Mouse (Mus musculus): ENCODE results near the gene Ms4a4c. TPM values are rescaled to one million over a fixed set of nuclear protein-coding genes. Genes with fewer than 3 reads are reported as not detected.
"Not testable (repeated sequence)": the region's sequence is repeated elsewhere in the genome, so short reads cannot be mapped to it uniquely, and the experiment has no call there.

Ms4a4c gene
- total RNA-seq, 1 experiment from 2014 or later = 133 TPM

- ATAC-seq (ENCODE audit: extremely low read depth, insufficient number of reproducible peaks, low FRiP score, poor library complexity, severe bottlenecking) = no peak
Measured at GRCm38 (mm10) chr19:11443964-11444363, 39.4 kb downstream of the Ms4a4c start.

DNA sequence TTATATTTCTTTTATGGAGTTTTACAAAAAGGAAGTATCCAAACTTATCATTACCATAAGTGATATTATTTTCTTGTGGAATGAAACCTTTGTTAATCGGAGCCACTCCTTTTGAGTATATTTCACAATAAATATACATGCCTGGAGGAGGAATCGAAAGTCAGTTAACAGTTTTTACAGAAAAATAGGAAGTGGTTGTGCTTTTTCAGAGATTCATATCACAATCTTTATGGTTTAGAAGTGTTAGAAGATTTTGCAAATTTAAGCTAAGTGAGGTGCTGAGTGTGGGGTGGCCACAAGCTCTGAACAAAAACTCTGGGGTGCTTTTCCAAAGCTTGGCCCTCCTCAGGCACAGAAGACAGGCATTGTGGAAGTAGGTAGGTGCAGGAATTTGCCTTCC lies 42.7 kb downstream of the Ms4a4c start:
- no peak for ATAC-seq (ENCODE audit: extremely low read depth, insufficient number of reproducible peaks, low FRiP score, poor library complexity, severe bottlenecking)

- not testable (repeated sequence) for ATAC-seq (ENCODE audit: extremely low read depth, insufficient number of reproducible peaks, low FRiP score, poor library complexity, severe bottlenecking)
Measured at GRCm38 (mm10) chr19:11459041-11459440, 54.5 kb downstream of the Ms4a4c start.

GRCm38 (mm10) chr19:11464795-11465194 lies 60.2 kb downstream of the Ms4a4c start:
- peak; percentile 13; the same call in 1 of the 2 replicates for ATAC-seq (ENCODE audit: extremely low read depth, insufficient number of reproducible peaks, low FRiP score, poor library complexity, severe bottlenecking)

GRCm38 (mm10) chr19:11466471-11466870 lies 61.9 kb downstream of the Ms4a4c start:
- no peak for ATAC-seq (ENCODE audit: extremely low read depth, insufficient number of reproducible peaks, low FRiP score, poor library complexity, severe bottlenecking)

DNA sequence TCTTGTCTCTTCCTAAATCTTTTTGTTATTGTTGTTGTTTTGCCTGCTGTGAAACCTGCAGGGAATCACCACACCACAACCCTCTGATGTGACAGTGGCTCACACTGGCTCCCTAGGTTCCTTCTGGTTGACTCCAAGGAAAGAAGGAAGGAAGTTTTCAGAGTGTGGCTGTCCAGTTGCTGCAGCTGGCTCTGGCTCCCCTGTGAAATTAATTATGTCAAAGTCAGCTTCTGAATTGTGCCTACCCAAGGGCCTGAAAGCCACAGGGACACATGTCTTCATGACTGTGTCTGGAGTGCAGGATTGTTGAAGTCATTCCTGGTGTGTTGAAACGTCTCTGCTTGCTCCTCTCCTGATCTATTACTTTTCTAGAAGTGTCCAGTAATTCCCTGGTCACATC lies 63.8 kb downstream of the Ms4a4c start:
- not testable (repeated sequence) for ATAC-seq (ENCODE audit: extremely low read depth, insufficient number of reproducible peaks, low FRiP score, poor library complexity, severe bottlenecking)

GRCm38 (mm10) chr19:11469215-11469614 lies 64.6 kb downstream of the Ms4a4c start, which contains the start of gene Ms4a6c:
Gene Ms4a6c (plus strand): TSS chr19:11469366.
- ATAC-seq (ENCODE audit: extremely low read depth, insufficient number of reproducible peaks, low FRiP score, poor library complexity, severe bottlenecking) = peak; percentile 44

Other genes starting within 250 kb of the Ms4a4c start
- not detected in 2 replicates for gene 1700025F22Rik, start 239.4 kb upstream of the Ms4a4c start, total RNA-seq (2017)
- gene Ms4a13, start 208.0 kb upstream of the Ms4a4c start, total RNA-seq (2017) = not detected in 2 replicates
- not detected in 2 replicates for gene Ms4a12, start 172.3 kb upstream of the Ms4a4c start, total RNA-seq (2017)
- 552 and 558 TPM in 2 replicates for gene Ms4a1, start 138.5 kb upstream of the Ms4a4c start, total RNA-seq (2017)
- gene Ms4a5, start 120.9 kb upstream of the Ms4a4c start, total RNA-seq (2017) = not detected in 2 replicates
- gene Ms4a14, start 90.3 kb upstream of the Ms4a4c start, total RNA-seq (2017) = not detected in 2 replicates
- gene Ms4a7, start 68.6 kb upstream of the Ms4a4c start, total RNA-seq (2017) = 0.49 TPM in 1 of 2 replicates, not detected in the other
- 1.4 and 3.7 TPM in 2 replicates for gene Ms4a4a, start 29.2 kb upstream of the Ms4a4c start, total RNA-seq (2017)
- 44.8 and 59.4 TPM in 2 replicates for gene Ms4a4b, start 38.8 kb downstream of the Ms4a4c start, total RNA-seq (2017)
- gene Ms4a6c, start 64.6 kb downstream of the Ms4a4c start, total RNA-seq (2017) = 34.3 and 38.1 TPM in 2 replicates
- 335 and 348 TPM in 2 replicates for gene Gm8369, start 81.2 kb downstream of the Ms4a4c start, total RNA-seq (2017)
- gene Ms4a6b, start 111.7 kb downstream of the Ms4a4c start, total RNA-seq (2017) = 108 and 112 TPM in 2 replicates
- 0.58 TPM in 1 of 2 replicates, not detected in the other for gene Ms4a4d, start 132.0 kb downstream of the Ms4a4c start, total RNA-seq (2017)
- 3.6 and 7.6 TPM in 2 replicates for gene Ms4a6d, start 200.1 kb downstream of the Ms4a4c start, total RNA-seq (2017)
- 1.4 and 5.6 TPM in 2 replicates for gene Ms4a2, start 218.9 kb downstream of the Ms4a4c start, total RNA-seq (2017)
- gene Ms4a3, start 236.1 kb downstream of the Ms4a4c start, total RNA-seq (2017) = not detected in 2 replicates